Mouse (Mus musculus): Measurements from ENCODE around the gene Rtn4rl1. TPM values are rescaled to one million over a fixed set of nuclear protein-coding genes. Genes with fewer than 3 reads are reported as not detected.

The Rtn4rl1 gene
- polyA plus RNA-seq (2016; fragmentation: Nextera tagmentation; extraction: Ambion mirVana), result 1.2 and 1.3 TPM in 2 replicates

- Histone ChIP-seq H3K4me1 (peaks cover 60% of the 10 kb centered on the region), H3K36me3 (no peaks in the 10 kb centered on the region), H3K4me3 (peak within 1 kb of the TSS; percentile 60), H3K4me2 (peak within 1 kb of the TSS; percentile 75), H3K9me3 (replicated peaks) (no peaks in the 10 kb centered on the region), H3K9ac (peak within 1 kb of the TSS; percentile 45), H3K27me3 (replicated peaks) (peaks cover 76% of the 10 kb centered on the region), H3K27ac (no peak within 1 kb of the TSS)
- under 1% methylated on average over 81 of the region's 84 CpGs for WGBS (ENCODE audit: insufficient replicate concordance)
- ATAC-seq, result no peak
Observed at GRCm38 (mm10) chr11:75193256-75194071, at the start of gene Rtn4rl1. TSS of gene Rtn4rl1 (plus strand) at chr11:75193783.

GRCm38 (mm10) chr11:75145841-75146240 lies 47.7 kb upstream of the Rtn4rl1 start:
- H3K27ac ChIP-seq, result no peak overlapping the region
- H3K36me3 ChIP-seq, result peaks cover 43% of the 10 kb centered on the region
- no peaks in the 10 kb centered on the region for H3K9me3 ChIP-seq (replicated peaks)
- H3K4me3 ChIP-seq, result no peak overlapping the region
- ATAC-seq, result no peak
- no peak overlapping the region for H3K4me2 ChIP-seq
- no peak overlapping the region for H3K9ac ChIP-seq
- H3K4me1 ChIP-seq, result peaks cover 32% of the 10 kb centered on the region
- no peaks in the 10 kb centered on the region for H3K27me3 ChIP-seq (replicated peaks)
- WGBS (ENCODE audit: insufficient replicate concordance), result 85% methylated on average over 2 of the region's 2 CpGs

GRCm38 (mm10) chr11:75147106-75147845 lies 46.3 kb upstream of the Rtn4rl1 start:
- peak overlapping the region; percentile 62 for H3K27ac ChIP-seq
- H3K4me2 ChIP-seq, result no peak overlapping the region
- H3K27me3 ChIP-seq (replicated peaks), result no peaks in the 10 kb centered on the region
- WGBS (ENCODE audit: insufficient replicate concordance), result 69% methylated on average over 11 of the region's 11 CpGs
- peaks cover 44% of the 10 kb centered on the region for H3K36me3 ChIP-seq
- H3K4me1 ChIP-seq, result peaks cover 23% of the 10 kb centered on the region
- ATAC-seq, result no peak
- no peaks in the 10 kb centered on the region for H3K9me3 ChIP-seq (replicated peaks)
- H3K4me3 ChIP-seq, result no peak overlapping the region
- no peak overlapping the region for H3K9ac ChIP-seq

- Histone ChIP-seq H3K4me1 (peaks cover 23% of the 10 kb centered on the region), H3K27ac (peak overlapping the region; percentile 62), H3K4me3 (no peak overlapping the region), H3K9ac (no peak overlapping the region), H3K27me3 (replicated peaks) (no peaks in the 10 kb centered on the region), H3K4me2 (no peak overlapping the region), H3K9me3 (replicated peaks) (no peaks in the 10 kb centered on the region), H3K36me3 (peaks cover 41% of the 10 kb centered on the region)
- 41% methylated on average over 3 of the region's 3 CpGs for WGBS (ENCODE audit: insufficient replicate concordance)
- ATAC-seq, result 0 out of 2 replicates have a peak, but pooled peaks have one; percentile 37
Observed at GRCm38 (mm10) chr11:75147846-75148168, 45.8 kb upstream of the Rtn4rl1 start.

- no peaks in the 10 kb centered on the region for H3K9me3 ChIP-seq (replicated peaks)
- H3K27ac ChIP-seq, result peak overlapping the region; percentile 62; the same call in 1 of the 2 replicates
- no peak for ATAC-seq
- H3K9ac ChIP-seq, result no peak overlapping the region
- peaks cover 34% of the 10 kb centered on the region for H3K36me3 ChIP-seq
- peaks cover 28% of the 10 kb centered on the region for H3K4me1 ChIP-seq
- no peaks in the 10 kb centered on the region for H3K27me3 ChIP-seq (replicated peaks)
- H3K4me2 ChIP-seq, result no peak overlapping the region
- 88% methylated on average over 11 of the region's 11 CpGs for WGBS (ENCODE audit: insufficient replicate concordance)
- H3K4me3 ChIP-seq, result no peak overlapping the region
Observed at GRCm38 (mm10) chr11:75148332-75149035, 45.1 kb upstream of the Rtn4rl1 start.

GRCm38 (mm10) chr11:75150346-75150745 lies 43.2 kb upstream of the Rtn4rl1 start:
- H3K9me3 ChIP-seq (replicated peaks), result no peaks in the 10 kb centered on the region

GRCm38 (mm10) chr11:75152603-75153557 lies 40.7 kb upstream of the Rtn4rl1 start:
- H3K36me3 ChIP-seq, result peaks cover 16% of the 10 kb centered on the region
- H3K27ac ChIP-seq, result peak overlapping the region; percentile 72
- WGBS (ENCODE audit: insufficient replicate concordance), result 55% methylated on average over 18 of the region's 18 CpGs
- no peak for ATAC-seq
- no peaks in the 10 kb centered on the region for H3K27me3 ChIP-seq (replicated peaks)
- no peak overlapping the region for H3K4me3 ChIP-seq
- H3K4me2 ChIP-seq, result no peak overlapping the region
- no peaks in the 10 kb centered on the region for H3K9me3 ChIP-seq (replicated peaks)
- H3K4me1 ChIP-seq, result peaks cover 53% of the 10 kb centered on the region
- no peak overlapping the region for H3K9ac ChIP-seq

More at GRCm38 (mm10) chr11:75150346-75150745, 43.2 kb upstream of the Rtn4rl1 start:
- Histone ChIP-seq H3K36me3 (peaks cover 17% of the 10 kb centered on the region), H3K4me1 (peaks cover 43% of the 10 kb centered on the region), H3K27ac (no peak overlapping the region), H3K9ac (no peak overlapping the region), H3K4me2 (no peak overlapping the region), H3K27me3 (replicated peaks) (no peaks in the 10 kb centered on the region), H3K4me3 (no peak overlapping the region)
- no peak for ATAC-seq
- 63% methylated on average over 1 of the region's 1 CpGs for WGBS (ENCODE audit: insufficient replicate concordance)

GRCm38 (mm10) chr11:75154053-75154585 lies 39.5 kb upstream of the Rtn4rl1 start:
- H3K36me3 ChIP-seq, result peaks cover 18% of the 10 kb centered on the region
- H3K9ac ChIP-seq, result no peak overlapping the region
- H3K27ac ChIP-seq, result no peak overlapping the region
- WGBS (ENCODE audit: insufficient replicate concordance), result 50% methylated on average over 6 of the region's 6 CpGs
- no peak overlapping the region for H3K4me2 ChIP-seq
- no peaks in the 10 kb centered on the region for H3K9me3 ChIP-seq (replicated peaks)
- H3K27me3 ChIP-seq (replicated peaks), result no peaks in the 10 kb centered on the region
- H3K4me1 ChIP-seq, result peaks cover 55% of the 10 kb centered on the region
- ATAC-seq, result no peak
- no peak overlapping the region for H3K4me3 ChIP-seq

GRCm38 (mm10) chr11:75155985-75156384 lies 37.6 kb upstream of the Rtn4rl1 start:
- ATAC-seq, result no peak
- H3K27ac ChIP-seq, result no peak overlapping the region

GRCm38 (mm10) chr11:75156416-75156815 lies 37.2 kb upstream of the Rtn4rl1 start:
- H3K4me2 ChIP-seq, result no peak overlapping the region
- peaks cover 25% of the 10 kb centered on the region for H3K36me3 ChIP-seq
- H3K27me3 ChIP-seq (replicated peaks), result no peaks in the 10 kb centered on the region
- H3K9ac ChIP-seq, result no peak overlapping the region
- ATAC-seq, result no peak
- 64% methylated on average over 5 of the region's 5 CpGs for WGBS (ENCODE audit: insufficient replicate concordance)
- H3K9me3 ChIP-seq (replicated peaks), result no peaks in the 10 kb centered on the region
- no peak overlapping the region for H3K4me3 ChIP-seq
- peaks cover 55% of the 10 kb centered on the region for H3K4me1 ChIP-seq
- H3K27ac ChIP-seq, result no peak overlapping the region

More at GRCm38 (mm10) chr11:75155985-75156384, 37.6 kb upstream of the Rtn4rl1 start:
- Histone ChIP-seq H3K9me3 (replicated peaks) (no peaks in the 10 kb centered on the region), H3K36me3 (peaks cover 24% of the 10 kb centered on the region), H3K4me1 (peaks cover 55% of the 10 kb centered on the region), H3K4me3 (no peak overlapping the region), H3K4me2 (no peak overlapping the region), H3K9ac (no peak overlapping the region), H3K27me3 (replicated peaks) (no peaks in the 10 kb centered on the region)
- 57% methylated on average over 6 of the region's 6 CpGs for WGBS (ENCODE audit: insufficient replicate concordance)

GRCm38 (mm10) chr11:75157037-75157436 lies 36.5 kb upstream of the Rtn4rl1 start:
- Histone ChIP-seq H3K36me3 (peaks cover 29% of the 10 kb centered on the region), H3K27me3 (replicated peaks) (no peaks in the 10 kb centered on the region), H3K27ac (no peak overlapping the region), H3K9ac (no peak overlapping the region), H3K4me2 (no peak overlapping the region), H3K9me3 (replicated peaks) (no peaks in the 10 kb centered on the region), H3K4me3 (no peak overlapping the region), H3K4me1 (peaks cover 51% of the 10 kb centered on the region)
- no peak for ATAC-seq
- 68% methylated on average over 4 of the region's 4 CpGs for WGBS (ENCODE audit: insufficient replicate concordance)
